8 mouse cellular contexts compared by ENCODE assay signal in the genomic region with DNA sequence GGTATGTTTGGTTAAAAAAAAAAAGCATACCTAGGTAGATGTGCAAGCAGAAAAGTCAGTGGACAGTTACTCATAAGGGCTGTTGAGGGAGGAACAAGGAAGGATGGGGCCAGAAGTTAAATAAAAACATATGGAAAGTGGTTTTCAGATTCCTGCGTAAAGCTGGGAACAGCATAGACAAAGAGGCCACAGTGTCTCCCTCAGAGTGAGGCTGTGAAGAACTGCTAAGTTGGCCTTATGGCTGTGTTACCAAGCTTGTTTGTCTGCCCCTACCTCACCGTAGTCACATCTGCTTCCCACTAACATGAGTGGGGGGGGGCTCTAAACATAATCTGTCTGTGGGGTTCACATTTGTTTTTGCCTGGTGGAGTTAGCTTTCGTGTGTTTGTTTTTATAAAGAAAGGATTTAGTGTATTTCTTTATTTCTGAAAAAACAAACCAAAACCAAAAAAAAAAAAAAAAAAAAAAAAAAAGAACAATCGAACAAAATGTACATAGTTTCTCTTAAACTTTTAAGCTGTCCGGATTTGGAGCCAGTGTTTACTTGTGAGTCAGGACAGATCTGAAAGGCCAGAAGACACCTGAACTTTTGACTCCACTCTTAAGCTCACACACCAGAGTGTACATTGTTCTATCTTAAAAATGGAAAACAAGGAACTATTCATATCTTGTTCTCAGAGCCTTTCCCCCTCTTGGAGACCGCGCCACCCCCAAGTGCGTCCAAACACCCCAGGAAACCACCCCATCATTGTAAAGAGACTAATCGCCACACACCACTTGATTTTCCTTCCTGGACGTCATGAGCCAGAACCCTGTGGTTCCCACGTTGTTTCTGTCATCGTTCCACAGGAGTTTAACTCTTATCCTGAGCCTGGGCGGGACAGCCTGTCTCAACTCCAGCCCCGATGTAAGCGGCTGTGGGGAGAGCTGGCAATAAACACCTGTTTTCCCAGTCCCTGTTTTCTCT.
DNase-seq lines count a peak whose midpoint lies in the region; ATAC-seq and TF ChIP-seq lines count a peak whose summit lies in the region.

No protein-coding gene starts in this region.

- 0 out of 2 replicates have a peak overlapping the region, but pooled peaks have one; percentile 8 for H3K9ac ChIP-seq in lung, embryonic 14.5 days
- no peak overlapping the region for H3K9ac ChIP-seq in kidney, embryonic 16.5 days (replicated peaks; ENCODE audit: low read length)
- no peak overlapping the region for H3K9ac ChIP-seq in forebrain, embryonic 16.5 days (replicated peaks; ENCODE audit: low read depth, low read length)

- 0 out of 2 replicates have a peak, but pooled peaks have one; percentile 9 for ATAC-seq in lung, embryonic 14.5 days (ENCODE audit: insufficient read depth)
- ATAC-seq in kidney, embryonic 16.5 days (ENCODE audit: low FRiP score, low TSS enrichment), result no peak
- no peak for ATAC-seq in forebrain, embryonic 16.5 days

- DNase-seq in lung, embryonic 14.5 days, result peak; percentile 48
- DNase-seq in lung, adult 2 months, result no peak
- peak; percentile 45 for DNase-seq in forelimb bud, embryonic 11.5 days (ENCODE audit: low read depth, low spot score)
- DNase-seq in splenic B cell, adult 2 months (ENCODE audit: low read depth, low spot score), result peak; percentile 21
- DNase-seq in Muller cell, postnatal 12 days (ENCODE audit: inconsistent ontology term), result no peak
- DNase-seq in retina, embryonic 14.5 days (ENCODE audit: low spot score), result no peak

- no peaks in the 10 kb centered on the region for H3K27me3 ChIP-seq in lung, embryonic 14.5 days (ENCODE audit: insufficient read depth, low read length)
- H3K27me3 ChIP-seq in kidney, embryonic 16.5 days (ENCODE audit: insufficient read depth, low read length), result no peaks in the 10 kb centered on the region
- H3K27me3 ChIP-seq in splenic B cell, adult 2 months (ENCODE audit: control insufficient read depth, insufficient read depth, low read length, poor library complexity, severe bottlenecking), result no peaks in the 10 kb centered on the region
- H3K27me3 ChIP-seq in forebrain, embryonic 16.5 days (replicated peaks; ENCODE audit: control insufficient read depth, insufficient read depth, low read length), result no peaks in the 10 kb centered on the region

- TF ChIP-seq CTCF in lung, embryonic 14.5 days (IDR thresholded peaks at IDR 0.05; ENCODE audit: low read depth), result no peak
- no peak for TF ChIP-seq CTCF in lung, adult 2 months (IDR thresholded peaks at IDR 0.05; ENCODE audit: insufficient read depth, low read length)

- H3K4me3 ChIP-seq in lung, embryonic 14.5 days (ENCODE audit: low read depth, low read length), result no peak overlapping the region
- no peak overlapping the region for H3K4me3 ChIP-seq in lung, adult 2 months (replicated peaks; ENCODE audit: extremely low read depth, low read depth, low read length)
- H3K4me3 ChIP-seq in kidney, embryonic 16.5 days (ENCODE audit: low read length), result no peak overlapping the region
- no peak overlapping the region for H3K4me3 ChIP-seq in forebrain, embryonic 16.5 days (replicated peaks; ENCODE audit: low read length)

- peak overlapping the region; percentile 68 for H3K27ac ChIP-seq in lung, embryonic 14.5 days (ENCODE audit: low read depth)
- peak overlapping the region; percentile 72 for H3K27ac ChIP-seq in kidney, embryonic 16.5 days (ENCODE audit: low read length)
- no peak overlapping the region for H3K27ac ChIP-seq in forebrain, embryonic 16.5 days (ENCODE audit: low read length)

- no peaks in the 10 kb centered on the region for H3K36me3 ChIP-seq in lung, embryonic 14.5 days (ENCODE audit: insufficient read depth)
- no peaks in the 10 kb centered on the region for H3K36me3 ChIP-seq in kidney, embryonic 16.5 days (ENCODE audit: insufficient read depth, low read length)
- no peaks in the 10 kb centered on the region for H3K36me3 ChIP-seq in splenic B cell, adult 2 months (ENCODE audit: control insufficient read depth, insufficient read depth, low read length, poor library complexity, severe bottlenecking)
- no peaks in the 10 kb centered on the region for H3K36me3 ChIP-seq in forebrain, embryonic 16.5 days (ENCODE audit: control insufficient read depth, insufficient read depth)

- WGBS in lung, embryonic 14.5 days, result 29% methylated on average over 15 of the region's 15 CpGs
- 29% methylated on average over 15 of the region's 15 CpGs for WGBS in lung, adult 2 months
- 52% methylated on average over 15 of the region's 15 CpGs for WGBS in kidney, embryonic 16.5 days
- 58% methylated on average over 15 of the region's 15 CpGs for WGBS in forebrain, embryonic 16.5 days

- no peak for TF ChIP-seq POLR2A in lung, adult 2 months (IDR thresholded peaks at IDR 0.05; ENCODE audit: borderline replicate concordance, extremely low read depth, low read depth, low read length)

- H3K9me3 ChIP-seq in lung, embryonic 14.5 days (ENCODE audit: low read depth, low read length), result no peaks in the 10 kb centered on the region
- H3K9me3 ChIP-seq in kidney, embryonic 16.5 days (ENCODE audit: low read length), result no peaks in the 10 kb centered on the region
- H3K9me3 ChIP-seq in forebrain, embryonic 16.5 days (ENCODE audit: control insufficient read depth, low read length), result no peaks in the 10 kb centered on the region

- H3K4me1 ChIP-seq in lung, embryonic 14.5 days (ENCODE audit: insufficient read depth), result peaks cover 27% of the 10 kb centered on the region
- 0 out of 2 replicates have a peak, but pooled peaks cover 4% of the 10 kb centered on the region for H3K4me1 ChIP-seq in lung, adult 2 months (ENCODE audit: control insufficient read depth, insufficient read depth, low read length)
- peaks cover 63% of the 10 kb centered on the region for H3K4me1 ChIP-seq in kidney, embryonic 16.5 days (ENCODE audit: insufficient read depth, low read length)
- H3K4me1 ChIP-seq in forebrain, embryonic 16.5 days (replicated peaks; ENCODE audit: control insufficient read depth, insufficient read depth, low read length), result no peaks in the 10 kb centered on the region

- H3K4me2 ChIP-seq in lung, embryonic 14.5 days, result no peak overlapping the region
- H3K4me2 ChIP-seq in kidney, embryonic 16.5 days (replicated peaks; ENCODE audit: low read depth, low read length), result no peak overlapping the region
- H3K4me2 ChIP-seq in forebrain, embryonic 16.5 days (ENCODE audit: low read length), result no peak overlapping the region

Comparison
In these comparisons a context has a peak if more than half of its experiments do, and no peak if none do; other contexts are left out.
1. DNase-seq: peak in lung, embryonic 14.5 days (single experiment), forelimb bud, embryonic 11.5 days (single experiment) and splenic B cell, adult 2 months (single experiment); none in lung, adult 2 months (single experiment), Muller cell, postnatal 12 days (single experiment) and retina, embryonic 14.5 days (single experiment).